Comparison of ENCODE assay signal across 8 mouse cellular contexts in the genomic region with DNA sequence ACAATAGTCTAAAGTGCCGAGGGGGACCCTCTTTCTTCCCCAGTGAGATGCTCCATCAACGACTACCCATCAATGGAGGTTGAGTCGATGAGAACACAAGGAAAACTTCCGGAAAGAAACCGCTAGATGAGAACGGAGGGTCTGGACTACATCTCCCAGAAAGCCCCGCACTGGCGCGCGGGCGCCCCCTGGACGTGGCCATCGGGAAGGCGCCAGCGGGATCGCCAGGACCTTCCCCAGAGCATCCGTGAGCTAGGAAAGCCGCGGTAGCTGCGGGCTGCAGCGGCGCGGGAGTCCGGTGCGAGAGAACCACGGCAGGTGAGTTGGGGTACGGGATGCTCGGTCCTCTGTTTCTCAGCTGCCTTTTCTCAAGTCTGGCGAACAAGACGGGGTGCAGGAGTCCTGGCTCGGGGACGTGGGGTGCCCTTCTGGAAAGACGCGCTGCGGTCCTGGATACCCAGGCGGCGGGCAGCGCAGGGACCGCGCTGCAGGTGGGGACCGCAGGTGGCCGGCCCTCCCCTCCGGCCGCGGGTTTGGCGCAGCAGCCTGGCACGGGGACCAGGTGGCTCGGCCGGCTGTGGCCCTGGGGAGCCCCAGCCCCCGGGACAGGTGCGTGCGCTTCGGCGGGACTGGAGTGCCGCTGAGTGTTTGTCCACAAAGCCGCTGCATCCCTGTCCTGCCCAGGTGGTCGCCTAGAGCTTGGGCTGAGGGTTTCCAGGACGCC. TPM values are rescaled to one million over a fixed set of nuclear protein-coding genes. Genes with fewer than 3 reads are reported as not detected.
DNase-seq lines count a peak whose midpoint lies in the region; ATAC-seq and TF ChIP-seq lines count a peak whose summit lies in the region.

Specc1 (plus strand) TSS at position 192 of the 724 bp plus-strand sequence.

- TF ChIP-seq POLR2A in embryonic fibroblast, embryonic 13.5 days (IDR thresholded peaks at IDR 0.05; ENCODE audit: low read depth, low read length), result no peak
- TF ChIP-seq POLR2A in limb, embryonic 14.5 days (IDR thresholded peaks at IDR 0.05; ENCODE audit: borderline replicate concordance, extremely low read depth, insufficient read depth, insufficient read length), result no peak
- no peak for TF ChIP-seq POLR2A in spleen, adult 2 months (IDR thresholded peaks at IDR 0.05; ENCODE audit: low read depth, low read length)

- no peaks in the 10 kb centered on the region for H3K79me2 ChIP-seq in C2C12 (ENCODE audit: control insufficient read depth, insufficient read depth)

- peak; percentile 96 for TF ChIP-seq CTCF in C2C12 (IDR thresholded peaks at IDR 0.05; ENCODE audit: control insufficient read depth, insufficient read depth, insufficient read length)
- TF ChIP-seq CTCF in embryonic fibroblast, embryonic 13.5 days (IDR thresholded peaks at IDR 0.05; ENCODE audit: borderline replicate concordance, insufficient read depth, low read length), result peak; percentile 68
- TF ChIP-seq CTCF in spleen, adult 2 months (IDR thresholded peaks at IDR 0.05; ENCODE audit: extremely low read depth, insufficient read depth, insufficient read length, insufficient replicate concordance), result peak; percentile 96

- H3K27me3 ChIP-seq in C2C12 (ENCODE audit: control insufficient read depth, insufficient read depth, insufficient read length), result no peaks in the 10 kb centered on the region
- H3K27me3 ChIP-seq in heart, embryonic 10.5 days (ENCODE audit: insufficient read depth, poor library complexity, severe bottlenecking), result peaks cover 25% of the 10 kb centered on the region
- peaks cover 22% of the 10 kb centered on the region for H3K27me3 ChIP-seq in kidney, embryonic 14.5 days (ENCODE audit: control insufficient read depth, insufficient read depth, low read length)
- peaks cover 18% of the 10 kb centered on the region; the same call in 1 of the 2 replicates for H3K27me3 ChIP-seq in limb, embryonic 14.5 days (ENCODE audit: control insufficient read depth, insufficient read depth, low read length)
- no peaks in the 10 kb centered on the region for H3K27me3 ChIP-seq in midbrain, embryonic 16.5 days (ENCODE audit: control insufficient read depth, insufficient read depth, low read depth, low read length)
- H3K27me3 ChIP-seq in spleen, adult 2 months (ENCODE audit: control insufficient read depth, insufficient read depth, low read length), result peaks cover 7% of the 10 kb centered on the region

- H3K79me3 ChIP-seq in C2C12 (ENCODE audit: low read depth), result no peaks in the 10 kb centered on the region

- peaks cover 6% of the 10 kb centered on the region for H3K4me1 ChIP-seq in embryonic fibroblast, embryonic 13.5 days (ENCODE audit: control insufficient read depth, insufficient read depth, low read length)
- H3K4me1 ChIP-seq in heart, embryonic 10.5 days, result peaks cover 9% of the 10 kb centered on the region
- peaks cover 5% of the 10 kb centered on the region; the same call in 1 of the 2 replicates for H3K4me1 ChIP-seq in kidney, embryonic 14.5 days (ENCODE audit: control insufficient read depth, insufficient read depth, low read length)
- H3K4me1 ChIP-seq in limb, embryonic 14.5 days (ENCODE audit: control insufficient read depth, insufficient read depth, low read length), result no peaks in the 10 kb centered on the region
- H3K4me1 ChIP-seq in midbrain, embryonic 16.5 days (ENCODE audit: control insufficient read depth, insufficient read depth, low read length), result peaks cover 3% of the 10 kb centered on the region; the same call in 1 of the 2 replicates
- H3K4me1 ChIP-seq in spleen, adult 2 months (ENCODE audit: control insufficient read depth, insufficient read depth, insufficient read length), result peaks cover 6% of the 10 kb centered on the region

- H3K4me2 ChIP-seq in kidney, embryonic 14.5 days (replicated peaks; ENCODE audit: low read depth, low read length), result peak within 1 kb of the TSS; percentile 100
- peak within 1 kb of the TSS; percentile 100 for H3K4me2 ChIP-seq in limb, embryonic 14.5 days (replicated peaks; ENCODE audit: low read depth, low read length, severe bottlenecking)
- H3K4me2 ChIP-seq in midbrain, embryonic 16.5 days (ENCODE audit: low read length), result peak within 1 kb of the TSS; percentile 99

- H3K9me3 ChIP-seq in heart, embryonic 10.5 days, result no peaks in the 10 kb centered on the region
- no peaks in the 10 kb centered on the region for H3K9me3 ChIP-seq in kidney, embryonic 14.5 days (ENCODE audit: control insufficient read depth, low read length)
- H3K9me3 ChIP-seq in limb, embryonic 14.5 days (ENCODE audit: control insufficient read depth, low read length), result no peaks in the 10 kb centered on the region
- H3K9me3 ChIP-seq in midbrain, embryonic 16.5 days (replicated peaks; ENCODE audit: control insufficient read depth, low read length, poor library complexity, severe bottlenecking), result no peaks in the 10 kb centered on the region

- no peaks in the 10 kb centered on the region for H3K36me3 ChIP-seq in C2C12 (ENCODE audit: control insufficient read depth, insufficient read depth)
- H3K36me3 ChIP-seq in heart, embryonic 10.5 days, result no peaks in the 10 kb centered on the region
- H3K36me3 ChIP-seq in kidney, embryonic 14.5 days (ENCODE audit: control insufficient read depth, insufficient read depth, low read length), result no peaks in the 10 kb centered on the region
- no peaks in the 10 kb centered on the region for H3K36me3 ChIP-seq in limb, embryonic 14.5 days (ENCODE audit: control insufficient read depth, insufficient read depth, low read length)
- no peaks in the 10 kb centered on the region for H3K36me3 ChIP-seq in midbrain, embryonic 16.5 days (ENCODE audit: control insufficient read depth, insufficient read depth, low read length)
- H3K36me3 ChIP-seq in spleen, adult 2 months (ENCODE audit: control insufficient read depth, insufficient read depth, low read length), result no peaks in the 10 kb centered on the region

- H3ac ChIP-seq in C2C12 (ENCODE audit: control insufficient read depth, insufficient read length, low read depth), result peak within 1 kb of the TSS; percentile 57

- WGBS in heart, embryonic 10.5 days, result under 1% methylated on average over 56 of the region's 58 CpGs
- WGBS in kidney, embryonic 14.5 days, result under 1% methylated on average over 53 of the region's 58 CpGs
- WGBS in limb, embryonic 14.5 days, result 3% methylated on average over 55 of the region's 58 CpGs
- under 1% methylated on average over 56 of the region's 58 CpGs for WGBS in midbrain, embryonic 16.5 days
- under 1% methylated on average over 57 of the region's 58 CpGs for WGBS in spleen, adult 2 months

- H3K27ac ChIP-seq in embryonic fibroblast, embryonic 13.5 days (ENCODE audit: insufficient read depth, low read length), result no peak within 1 kb of the TSS
- peak within 1 kb of the TSS; percentile 72 for H3K27ac ChIP-seq in heart, embryonic 10.5 days
- no peak within 1 kb of the TSS for H3K27ac ChIP-seq in kidney, embryonic 14.5 days (ENCODE audit: low read depth, low read length)
- H3K27ac ChIP-seq in limb, embryonic 14.5 days (replicated peaks; ENCODE audit: low read depth, low read length), result no peak within 1 kb of the TSS
- H3K27ac ChIP-seq in midbrain, embryonic 16.5 days (ENCODE audit: low read length), result peak within 1 kb of the TSS; percentile 26; the same call in 1 of the 2 replicates
- peak within 1 kb of the TSS; percentile 64; the same call in 1 of the 2 replicates for H3K27ac ChIP-seq in spleen, adult 2 months (ENCODE audit: insufficient read depth, low read length)

- DNase-seq in brain, adult 2 months (ENCODE audit: low read depth, low spot score), result peak; percentile 92
- peak; percentile 94 for DNase-seq in heart, embryonic 10.5 days (ENCODE audit: low spot score)
- DNase-seq in limb, embryonic 14.5 days (ENCODE audit: low spot score), result peak; percentile 90
- DNase-seq in spleen, adult 2 months (ENCODE audit: low read depth in 1 of 2, low spot score in 2 of 2), result peak; percentile 26 to 81

- H3K9ac ChIP-seq in kidney, embryonic 14.5 days (ENCODE audit: low read depth, low read length), result peak within 1 kb of the TSS; percentile 50; the same call in 1 of the 2 replicates
- peak within 1 kb of the TSS; percentile 51 for H3K9ac ChIP-seq in limb, embryonic 14.5 days (ENCODE audit: low read depth, low read length, severe bottlenecking)
- H3K9ac ChIP-seq in midbrain, embryonic 16.5 days (ENCODE audit: low read depth, low read length), result peak within 1 kb of the TSS; percentile 71

- peak; percentile 94 for ATAC-seq in kidney, embryonic 14.5 days (ENCODE audit: low FRiP score, low TSS enrichment)
- ATAC-seq in limb, embryonic 14.5 days (ENCODE audit: low FRiP score, low read depth), result peak; percentile 91
- ATAC-seq in midbrain, embryonic 16.5 days, result peak; percentile 95

- peak within 1 kb of the TSS; percentile 25 for H3K4me3 ChIP-seq in C2C12 (ENCODE audit: insufficient read depth, poor library complexity, severe bottlenecking)
- peak within 1 kb of the TSS; percentile 56 for H3K4me3 ChIP-seq in embryonic fibroblast, embryonic 13.5 days (ENCODE audit: insufficient read depth, low read length)
- peak within 1 kb of the TSS; percentile 79 for H3K4me3 ChIP-seq in heart, embryonic 10.5 days
- H3K4me3 ChIP-seq in kidney, embryonic 14.5 days (ENCODE audit: low read length), result peak within 1 kb of the TSS; percentile 63
- H3K4me3 ChIP-seq in limb, embryonic 14.5 days (replicated peaks; ENCODE audit: low read length), result peak within 1 kb of the TSS; percentile 46
- H3K4me3 ChIP-seq in midbrain, embryonic 16.5 days (ENCODE audit: low read depth, low read length), result peak within 1 kb of the TSS; percentile 72
- peak within 1 kb of the TSS; percentile 68 for H3K4me3 ChIP-seq in spleen, adult 2 months (ENCODE audit: extremely low read depth, insufficient read depth, insufficient read length)

TF ChIP-seq in C2C12, 6 proteins besides CTCF, POLR2A, EP300 and RAD21:
- no peak for TF ChIP-seq CEBPB (IDR thresholded peaks at IDR 0.05; ENCODE audit: low read depth)
- TF ChIP-seq MYOD1 (IDR thresholded peaks at IDR 0.05; ENCODE audit: control insufficient read depth, insufficient read length, low read depth), result no peak
- TF ChIP-seq USF1 (IDR thresholded peaks at IDR 0.05; ENCODE audit: low read depth), result no peak
- TF ChIP-seq MAX (IDR thresholded peaks at IDR 0.05), result no peak
- no peak for TF ChIP-seq MYOG (IDR thresholded peaks at IDR 0.05; ENCODE audit: control insufficient read depth, extremely low read depth, insufficient read length)
- no peak for TF ChIP-seq FOSL1 (IDR thresholded peaks at IDR 0.05; ENCODE audit: insufficient read depth, low read length, poor library complexity, severe bottlenecking)

RNA-seq across cellular contexts. Expression of gene Specc1, which starts in this region (rescaled TPM):
- polyA plus RNA-seq in C2C12 (2012; fragmentation: generic; extraction: Trizol), result 59.2 TPM
- 47.3 and 93.9 TPM in 2 replicates for polyA plus RNA-seq in embryonic fibroblast, embryonic 13.5 days (2011; ENCODE audit: insufficient read length, low read depth, missing spikeins)
- polyA plus RNA-seq in heart, embryonic 10.5 days (2016; fragmentation: Nextera tagmentation; extraction: Ambion mirVana), result 9.2 and 10.5 TPM in 2 replicates
- polyA plus RNA-seq in kidney, embryonic 14.5 days (2014; fragmentation: Nextera tagmentation; extraction: Ambion mirVana), result 6.6 and 13.6 TPM in 2 replicates
- 8.0 and 8.7 TPM in 2 replicates for polyA plus RNA-seq in limb, embryonic 14.5 days (2012; rRNA removed)
- 8.9 and 9.9 TPM in 2 replicates for polyA plus RNA-seq in limb, embryonic 14.5 days (2014; fragmentation: Nextera tagmentation; extraction: Ambion mirVana)
- polyA plus RNA-seq in midbrain, embryonic 16.5 days (2015; fragmentation: Nextera tagmentation; extraction: Ambion mirVana), result 8.0 and 9.9 TPM in 2 replicates
- 11.0 and 28.9 TPM in 2 replicates for polyA plus RNA-seq in spleen, adult 2 months (2012; rRNA removed)

Comparison
In these comparisons a context has a peak if more than half of its experiments do, and no peak if none do; other contexts are left out.
1. H3K4me3 ChIP-seq: peak in every context shown above with its lines; median percentile 79 in heart, embryonic 10.5 days; 72 in midbrain, embryonic 16.5 days; 68 in spleen, adult 2 months; 63 in kidney, embryonic 14.5 days; 56 in embryonic fibroblast, embryonic 13.5 days; 46 in limb, embryonic 14.5 days; 25 in C2C12.
2. H3K27ac ChIP-seq: peak in heart, embryonic 10.5 days (single experiment), midbrain, embryonic 16.5 days (single experiment) and spleen, adult 2 months (single experiment); none in embryonic fibroblast, embryonic 13.5 days (single experiment), kidney, embryonic 14.5 days (single experiment) and limb, embryonic 14.5 days (single experiment).
3. Peak in every context shown above with its lines, with median percentiles within 50 percentile points of each other: CTCF ChIP-seq, DNase-seq, ATAC-seq, H3K4me2 ChIP-seq and H3K9ac ChIP-seq.